In the genomic region with DNA sequence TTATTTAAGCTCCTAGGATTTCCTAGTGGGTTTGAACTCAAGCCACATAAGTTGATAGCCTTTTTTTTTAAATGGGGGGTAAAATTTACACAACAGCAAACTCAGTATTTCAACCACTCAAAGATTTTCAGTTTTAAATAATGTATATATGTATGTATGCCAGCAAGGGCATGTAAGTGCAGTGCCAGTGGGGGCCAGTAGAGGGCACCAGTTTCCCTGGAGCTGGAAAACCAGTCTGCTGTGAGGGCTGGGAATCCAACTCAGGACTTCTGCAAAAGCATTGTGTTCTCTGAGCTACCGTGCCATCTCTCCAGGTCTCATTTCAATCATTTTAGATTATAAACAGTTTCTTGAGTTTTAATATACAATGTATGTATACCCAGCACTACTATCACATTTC, we compare ENCODE assay signal across 14 mouse cellular contexts.
DNase-seq lines count a peak whose midpoint lies in the region; ATAC-seq and TF ChIP-seq lines count a peak whose summit lies in the region.
"Had no signal": no experiment of that assay in that cellular context is flagged by ENCODE, and none has a peak within 500 bp of the region (broad histone marks: within the 10 kb centered on the region; RNA-seq: fewer than 3 reads in every experiment).

No protein-coding gene starts in this region.

- WGBS in lung, postnatal 0 days, result 95% methylated on average over 1 of the region's 1 CpGs
- 94% methylated on average over 1 of the region's 1 CpGs for WGBS in small intestine, adult 2 months

- DNase-seq in gastrocnemius, adult 2 months, result no peak
- DNase-seq in gastrocnemius, postnatal 10 days, result no peak
- DNase-seq in lung, postnatal 0 days (ENCODE audit: low spot score), result no peak
- no peak for DNase-seq in lung, postnatal 36 days
- DNase-seq in ZHBTc4 (ENCODE audit: low read depth, low spot score), result peak; percentile 70
- DNase-seq in right cerebral cortex, postnatal 10 days (ENCODE audit: low spot score in 2 of 2), result no peak
- DNase-seq in ovary, postnatal 36 days (ENCODE audit: low spot score), result no peak
- DNase-seq: adrenal gland, adult 2 months; cerebellum, adult 8-10 months; right cerebral cortex, postnatal 25 days had no signal

- H3K27ac ChIP-seq in gastrocnemius, adult 2 months, result no peak overlapping the region
- no peak overlapping the region for H3K27ac ChIP-seq in lung, postnatal 0 days (ENCODE audit: low read length)
- no peak overlapping the region for H3K27ac ChIP-seq in small intestine, adult 2 months (ENCODE audit: insufficient read depth, low read depth, low read length)
- H3K27ac ChIP-seq: midbrain, embryonic 10.5 days; neural tube, embryonic 13.5 days had no signal

- no peak for TF ChIP-seq POLR2A in small intestine, adult 2 months (IDR thresholded peaks at IDR 0.05; ENCODE audit: low read depth, low read length)

- no peak for TF ChIP-seq EP300 in lung, postnatal 0 days (IDR thresholded peaks at IDR 0.05)

- TF ChIP-seq CTCF in gastrocnemius, adult 2 months (IDR thresholded peaks at IDR 0.05), result peak; percentile 47
- peak; percentile 38 for TF ChIP-seq CTCF in lung, postnatal 0 days (IDR thresholded peaks at IDR 0.05)
- TF ChIP-seq CTCF in small intestine, adult 2 months (IDR thresholded peaks at IDR 0.05; ENCODE audit: extremely low read depth, insufficient read length, insufficient replicate concordance, low read depth, low read length), result peak; percentile 49; the same call in 1 of the 2 replicates

- no peak overlapping the region for H3K4me2 ChIP-seq in lung, postnatal 0 days (replicated peaks; ENCODE audit: low read depth, low read length)
- H3K4me2 ChIP-seq: neural tube, embryonic 13.5 days had no signal

- H3K36me3 ChIP-seq in lung, postnatal 0 days (ENCODE audit: insufficient read depth, low read length), result no peaks in the 10 kb centered on the region
- H3K36me3 ChIP-seq in small intestine, adult 2 months (ENCODE audit: control insufficient read depth, insufficient read depth, low read length), result no peaks in the 10 kb centered on the region
- H3K36me3 ChIP-seq: midbrain, embryonic 10.5 days; neural tube, embryonic 13.5 days had no signal

- no peak overlapping the region for H3K4me3 ChIP-seq in gastrocnemius, adult 2 months
- H3K4me3 ChIP-seq in lung, postnatal 0 days (ENCODE audit: low read depth, low read length), result no peak overlapping the region
- no peak overlapping the region for H3K4me3 ChIP-seq in small intestine, adult 2 months (ENCODE audit: low read depth, low read length)
- H3K4me3 ChIP-seq: midbrain, embryonic 10.5 days; neural tube, embryonic 13.5 days had no signal

- H3K9ac ChIP-seq in lung, postnatal 0 days (replicated peaks; ENCODE audit: low read depth), result no peak overlapping the region
- H3K9ac ChIP-seq: neural tube, embryonic 13.5 days had no signal

- no peak for ATAC-seq in lung, postnatal 0 days
- ATAC-seq: intestine, embryonic 16.5 days had no signal

- H3K9me3 ChIP-seq in lung, postnatal 0 days (ENCODE audit: low read length), result no peaks in the 10 kb centered on the region
- H3K9me3 ChIP-seq: midbrain, embryonic 10.5 days; neural tube, embryonic 13.5 days had no signal

- H3K4me1 ChIP-seq in lung, postnatal 0 days (ENCODE audit: insufficient read depth, low read depth, low read length), result no peaks in the 10 kb centered on the region
- no peaks in the 10 kb centered on the region for H3K4me1 ChIP-seq in small intestine, adult 2 months (ENCODE audit: control insufficient read depth, insufficient read depth, insufficient read length, low read length)

- intact Hi-C loops in gastrocnemius, adult 2 months (cut with DNase I), result no loop called here

- H3K27me3 ChIP-seq in lung, postnatal 0 days (replicated peaks; ENCODE audit: insufficient read depth, low read length), result no peaks in the 10 kb centered on the region
- H3K27me3 ChIP-seq in small intestine, adult 2 months (ENCODE audit: control insufficient read depth, insufficient read depth, low read length), result no peaks in the 10 kb centered on the region
- H3K27me3 ChIP-seq: neural tube, embryonic 13.5 days had no signal
